Mouse (Mus musculus): ENCODE results near the gene Ankrd2.

- TF ChIP-seq POLR2A (IDR thresholded peaks at IDR 0.05; ENCODE audit: insufficient read depth, low read depth, low read length) (no peak), CTCF (IDR thresholded peaks at IDR 0.05) (no peak), EP300 (IDR thresholded peaks at IDR 0.05; ENCODE audit: insufficient read depth, low read depth, low read length) (no peak)
Observed at GRCm38 (mm10) chr19:42054255-42054654, 18.5 kb downstream of the Ankrd2 start.

Data from heart, adult 2 months (tissue).